Mouse (Mus musculus): ENCODE results near the gene Dync1i1.

The Dync1i1 gene

GRCm38 (mm10) chr6:6071038-6071437 is 345.6 kb downstream of the Dync1i1 start:
- no peak for DNase-seq

- DNase-seq: no peak
These were observed 350.6 kb downstream of the Dync1i1 start for GRCm38 (mm10) chr6:6075940-6076447.

- no peak for DNase-seq
These were observed 351.8 kb downstream of the Dync1i1 start for GRCm38 (mm10) chr6:6077234-6077633.
